Mouse (Mus musculus) cerebral cortex, adult 2 months (tissue): Measurements from ENCODE around the gene C530008M17Rik.

ENCODE experiments used
- WGBS: fragments of 180-500 bp; shearing (Covaris S2); methylation state at CpG from one replicate; pipeline ENCODE4 v1.1.7; 2018; 5-methylcytosine and 5-hydroxymethylcytosine counted together

C530008M17Rik gene

DNA sequence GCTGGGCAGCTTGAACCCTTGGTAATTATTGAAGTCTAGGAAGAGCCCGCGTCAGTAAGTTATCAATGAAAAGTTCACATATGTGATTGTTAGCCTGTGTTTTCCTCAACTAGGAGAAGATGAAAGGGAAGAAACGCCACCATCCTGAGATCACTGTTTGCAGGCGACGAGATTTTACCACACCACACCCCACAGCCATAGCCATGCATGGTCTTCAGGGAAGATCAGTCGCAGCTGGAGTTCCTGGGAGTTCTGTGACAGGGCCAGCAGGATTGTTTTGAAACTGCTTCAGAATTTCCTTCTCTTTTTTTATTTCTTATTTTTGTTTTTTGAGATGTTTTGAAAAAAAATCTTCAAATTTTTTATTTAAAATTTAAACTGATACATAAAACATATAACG, 8.6 kb downstream of the C530008M17Rik start:
- 87% methylated on average over 7 of the region's 7 CpGs for WGBS

DNA sequence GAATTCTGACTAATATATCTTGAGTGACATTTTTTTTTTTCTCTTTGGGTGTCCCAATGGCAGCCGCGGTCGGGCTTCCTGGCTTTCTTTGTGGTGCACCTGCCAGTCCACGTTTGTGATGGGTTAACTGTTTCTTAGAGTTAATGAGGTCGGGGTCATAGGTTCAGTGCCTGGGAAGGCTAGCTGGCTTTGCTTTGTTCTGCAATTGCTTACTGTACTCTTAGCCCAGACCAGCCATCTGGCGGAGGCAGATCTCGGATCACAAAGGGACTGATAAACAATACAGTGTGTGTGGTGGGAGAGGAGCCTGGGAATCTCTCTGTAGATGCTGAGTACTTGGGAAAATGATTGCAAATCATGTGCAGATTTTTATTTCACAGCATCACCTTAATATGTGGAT, 9.1 kb downstream of the C530008M17Rik start:
- 48% methylated on average over 7 of the region's 7 CpGs for WGBS

DNA sequence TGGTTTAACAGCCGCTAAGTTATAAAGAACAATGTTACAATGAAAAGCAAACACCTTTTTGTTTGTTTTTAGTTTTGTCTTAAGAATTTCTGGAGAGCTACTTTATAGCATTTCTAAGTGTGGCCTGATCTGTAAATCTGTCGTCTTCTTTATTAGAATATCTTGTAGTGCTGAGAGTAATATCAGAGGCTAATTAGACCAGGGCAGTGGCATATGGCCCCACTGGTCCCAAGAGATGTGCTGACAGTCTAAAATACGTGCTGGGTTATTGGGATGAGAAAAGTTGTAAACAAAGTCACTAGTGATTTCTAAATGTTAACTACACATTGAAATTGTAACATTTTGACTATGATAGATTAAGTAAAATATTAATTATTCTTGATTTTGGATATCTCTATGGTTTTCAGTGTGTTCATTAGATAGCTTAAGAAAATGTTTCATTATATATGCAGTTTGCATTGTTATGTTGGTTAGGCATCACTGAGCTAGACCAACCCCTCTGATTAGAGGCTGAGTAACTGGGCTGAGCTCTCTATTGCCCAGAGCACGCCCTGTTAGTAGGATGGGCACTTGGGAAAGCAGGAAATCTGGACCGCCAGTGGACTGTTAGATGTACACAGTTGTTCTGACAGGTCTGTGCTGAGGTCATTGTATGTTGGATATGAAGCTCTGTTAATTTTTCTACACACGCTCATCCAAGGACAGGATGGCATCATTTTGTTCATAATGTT, 9.9 kb downstream of the C530008M17Rik start:
- 93% methylated on average over 6 of the region's 6 CpGs for WGBS

DNA sequence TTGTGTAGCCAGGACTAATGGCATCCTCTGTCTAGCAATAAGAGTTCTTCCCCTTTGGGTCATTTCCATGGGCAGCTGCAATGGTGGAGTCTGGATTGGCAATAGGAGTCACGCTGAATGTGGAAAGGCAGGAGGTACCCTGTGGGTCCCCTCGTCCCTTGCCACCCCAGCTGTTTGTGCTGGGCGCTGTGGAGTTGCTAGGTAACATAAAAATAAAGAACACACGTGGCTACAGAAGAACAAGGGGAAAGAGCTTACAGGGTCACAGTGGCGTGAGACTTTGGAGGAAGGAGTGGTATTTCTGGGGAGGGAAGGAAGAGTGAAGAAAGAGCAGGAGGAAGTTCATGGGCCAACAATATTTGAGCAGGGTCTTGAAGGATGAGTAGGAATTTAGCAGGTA, 11.8 kb downstream of the C530008M17Rik start:
- 76% methylated on average over 5 of the region's 5 CpGs for WGBS

DNA sequence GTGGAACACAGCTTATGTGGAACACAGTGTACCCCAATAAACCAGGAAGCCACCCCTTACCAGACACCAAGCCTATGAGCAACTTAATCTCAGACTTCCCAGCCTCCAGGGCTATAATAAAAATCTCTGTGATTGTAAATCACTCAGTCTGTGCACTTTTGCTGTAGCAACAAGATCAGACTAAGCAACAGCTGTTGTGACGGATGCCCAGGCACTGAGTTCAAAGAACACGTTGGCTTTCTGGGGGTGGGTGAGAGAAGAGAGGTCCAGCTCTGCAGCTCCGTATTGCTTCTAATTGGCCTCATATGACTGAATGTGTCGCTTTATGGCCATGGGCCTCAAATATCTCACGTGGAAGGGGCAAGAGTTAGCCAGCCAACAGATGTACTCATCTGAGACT, 12.2 kb downstream of the C530008M17Rik start:
- WGBS = 75% methylated on average over 5 of the region's 5 CpGs

DNA sequence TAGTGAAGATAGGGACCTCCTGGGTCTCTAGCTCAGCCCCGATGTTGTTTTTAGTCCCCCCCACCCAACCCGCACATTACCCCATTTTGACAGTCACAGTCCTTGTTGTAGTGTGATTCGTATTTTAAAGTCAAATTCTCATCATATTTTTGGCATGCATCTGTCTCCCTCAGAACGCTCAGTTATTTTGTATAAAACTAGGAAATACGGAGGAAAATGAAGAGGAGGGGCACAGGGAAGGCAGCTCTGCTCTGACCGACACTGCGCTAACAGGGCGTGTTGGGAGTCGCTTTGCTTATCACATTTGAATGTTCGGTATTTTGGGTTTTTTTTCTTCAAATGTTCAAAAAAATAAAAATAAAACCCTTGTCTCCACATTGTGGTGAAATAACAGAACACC, 13.9 kb downstream of the C530008M17Rik start:
- 53% methylated on average over 10 of the region's 10 CpGs for WGBS

DNA sequence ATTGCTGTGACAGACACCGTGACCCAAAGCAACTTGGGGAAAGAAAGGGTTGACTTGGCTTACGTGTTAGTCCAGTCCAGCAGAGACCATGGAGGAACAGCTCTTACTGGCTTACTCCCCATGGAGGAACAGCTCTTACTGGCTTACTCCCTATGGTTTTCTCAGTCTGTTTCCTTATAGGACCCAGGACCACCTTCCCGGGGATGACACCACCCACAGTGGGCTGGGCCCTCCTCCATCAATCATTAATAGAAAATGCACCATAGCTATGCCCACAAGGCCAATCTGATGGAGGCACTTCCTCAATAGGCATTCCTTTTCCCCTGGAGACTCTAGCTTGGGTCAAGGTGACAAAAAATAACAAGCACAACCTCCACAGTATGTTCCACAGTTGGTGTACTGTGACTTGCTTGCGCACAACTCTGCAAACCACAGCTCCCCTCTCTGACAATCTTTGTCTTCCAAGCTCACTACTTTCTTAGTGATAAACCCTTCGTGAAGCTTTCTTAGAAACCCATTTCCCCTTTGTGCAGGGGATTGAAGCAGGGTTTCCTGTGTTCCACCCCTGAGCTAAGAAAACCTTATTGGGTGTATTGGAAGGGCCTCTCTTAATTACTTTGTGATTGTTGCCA, 17.8 kb downstream of the C530008M17Rik start:
- 93% methylated on average over 5 of the region's 5 CpGs for WGBS

DNA sequence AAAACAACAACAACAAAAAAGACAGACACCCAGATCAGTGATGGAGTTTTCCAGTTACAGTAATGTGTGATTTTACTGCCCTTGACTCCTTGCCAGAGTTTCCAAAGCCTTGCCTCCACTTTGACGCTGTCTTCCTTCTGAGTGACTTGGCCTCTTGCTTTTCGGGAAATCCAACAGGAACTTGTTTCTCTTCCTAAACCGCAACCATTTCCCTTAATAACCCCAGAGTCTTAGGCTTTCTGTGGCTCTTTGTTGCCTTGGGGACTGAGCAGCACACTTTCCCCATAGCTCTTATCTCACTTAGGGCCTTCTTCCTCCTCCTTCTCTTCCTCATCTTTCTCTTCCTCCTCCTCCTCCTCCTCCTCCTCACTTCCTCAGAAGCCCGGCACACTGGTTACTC, 19.1 kb downstream of the C530008M17Rik start:
- 59% methylated on average over 4 of the region's 4 CpGs for WGBS

DNA sequence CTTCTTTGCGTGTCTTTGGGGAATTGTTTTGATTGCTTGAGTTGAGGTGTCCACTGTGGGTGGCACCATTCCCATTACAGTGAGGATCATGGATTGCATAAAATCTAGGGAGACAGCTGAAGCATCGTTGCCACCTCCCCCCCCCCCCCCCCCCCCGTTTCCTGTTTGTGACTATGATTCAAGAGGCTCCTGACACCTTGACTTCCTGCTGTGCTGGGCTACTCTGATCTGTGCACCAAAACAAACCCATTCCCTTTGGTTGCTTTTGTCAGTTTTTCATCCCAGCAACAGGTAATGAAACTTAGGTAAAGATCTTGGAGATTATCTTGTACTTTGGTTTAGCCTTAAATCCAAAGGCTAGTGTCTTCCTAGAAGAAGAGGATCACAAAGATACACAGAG, 24.6 kb downstream of the C530008M17Rik start:
- 79% methylated on average over 3 of the region's 3 CpGs for WGBS

DNA sequence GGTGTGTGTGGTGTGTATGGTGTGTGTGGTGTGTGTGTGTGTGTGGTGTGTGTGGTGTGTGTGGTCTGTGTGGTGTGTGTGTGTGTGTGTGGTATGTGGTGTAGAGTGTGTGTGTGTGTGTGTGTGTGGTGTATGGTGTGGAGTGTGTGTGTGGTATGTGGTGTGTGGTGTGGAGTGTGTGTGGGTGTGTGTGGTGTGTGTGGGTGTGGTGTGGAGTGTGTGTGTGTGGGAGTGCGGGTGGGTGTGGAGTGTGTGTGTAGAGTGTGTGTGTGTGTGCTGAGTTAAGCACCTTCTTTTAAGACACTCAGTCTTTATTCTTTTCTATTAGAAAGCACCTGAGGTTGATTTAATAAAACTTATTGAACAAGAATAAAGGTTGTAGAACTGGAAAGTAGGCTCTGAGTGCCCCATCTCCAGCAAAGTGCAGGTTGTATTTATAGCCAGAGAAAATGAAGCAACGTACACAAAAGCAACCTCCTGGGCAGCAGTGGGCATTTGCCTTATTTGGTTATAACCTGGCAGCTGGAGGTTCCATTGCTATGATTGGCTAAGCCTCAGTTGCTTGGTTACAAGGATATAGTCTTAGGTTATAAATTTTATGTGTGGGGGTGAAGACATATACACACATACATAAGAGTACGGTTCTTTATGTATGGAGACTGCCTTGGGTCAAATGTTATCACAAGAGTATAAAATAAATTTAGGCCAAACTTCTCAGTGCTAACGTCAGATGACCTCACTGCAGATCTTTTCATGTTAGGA, 25.8 kb downstream of the C530008M17Rik start:
- 65% methylated on average over 4 of the region's 4 CpGs for WGBS

DNA sequence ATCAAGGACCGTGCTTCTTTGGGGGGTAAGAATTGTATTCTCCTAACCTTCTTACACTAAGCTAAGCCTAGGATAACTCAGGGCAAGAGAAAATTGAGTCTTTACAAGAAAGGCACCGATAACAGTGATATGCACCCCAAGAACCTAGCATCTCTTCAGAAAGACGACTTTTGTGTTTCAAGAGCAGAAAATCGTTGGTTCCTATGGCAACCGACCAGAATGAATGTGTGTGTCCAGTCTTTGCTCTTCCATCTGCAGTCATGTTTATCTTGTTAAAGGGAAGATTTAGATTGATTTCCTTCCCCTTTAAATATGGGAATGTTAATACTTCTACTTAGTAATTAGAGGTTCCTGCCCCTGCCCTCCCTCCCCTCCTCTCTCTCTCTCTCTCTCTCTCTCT, 27.1 kb downstream of the C530008M17Rik start:
- 44% methylated on average over 5 of the region's 5 CpGs for WGBS

DNA sequence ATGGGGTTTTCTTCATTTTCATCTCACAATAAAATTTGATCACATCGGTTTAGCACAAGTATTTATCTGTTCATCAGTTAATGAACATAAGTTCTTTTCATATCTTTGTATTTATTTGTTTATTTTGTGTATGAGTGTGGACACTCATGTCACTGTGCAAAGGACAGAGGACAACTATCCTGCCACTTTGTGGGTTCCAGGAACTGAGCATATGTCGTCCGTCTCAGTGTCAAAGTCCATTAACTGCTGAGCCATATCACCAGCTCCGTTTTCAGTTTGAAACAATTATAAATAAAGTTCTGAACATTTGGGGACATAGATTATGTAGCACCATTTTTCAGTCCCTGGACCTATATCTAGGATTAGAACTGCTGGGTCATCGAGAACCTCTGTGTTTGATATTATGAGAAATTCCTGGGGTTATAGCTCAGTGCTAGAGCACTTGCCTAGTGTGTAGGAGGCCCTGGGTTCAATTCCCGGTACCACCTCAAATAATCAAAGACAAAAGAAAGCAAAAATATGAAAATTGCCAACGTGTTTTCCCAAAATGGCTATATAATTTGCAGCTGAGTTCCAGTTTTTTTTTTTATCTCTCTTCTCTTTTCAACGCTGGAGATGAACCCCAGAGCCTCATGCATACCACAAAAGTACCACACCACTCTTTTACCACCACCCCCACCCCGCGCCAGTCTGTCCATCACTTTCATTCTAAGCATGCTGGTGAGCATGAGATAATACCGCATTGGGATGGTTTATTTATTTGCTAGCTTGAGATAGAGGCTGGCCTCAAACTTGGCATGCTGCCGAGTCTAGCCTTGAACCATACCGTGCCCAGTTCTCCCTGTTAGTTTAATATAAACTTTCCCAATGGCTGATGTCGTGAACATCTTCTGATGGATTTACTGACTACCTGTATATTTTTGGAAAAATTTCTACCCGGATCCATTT, 28.6 kb downstream of the C530008M17Rik start:
- WGBS = 86% methylated on average over 15 of the region's 15 CpGs

DNA sequence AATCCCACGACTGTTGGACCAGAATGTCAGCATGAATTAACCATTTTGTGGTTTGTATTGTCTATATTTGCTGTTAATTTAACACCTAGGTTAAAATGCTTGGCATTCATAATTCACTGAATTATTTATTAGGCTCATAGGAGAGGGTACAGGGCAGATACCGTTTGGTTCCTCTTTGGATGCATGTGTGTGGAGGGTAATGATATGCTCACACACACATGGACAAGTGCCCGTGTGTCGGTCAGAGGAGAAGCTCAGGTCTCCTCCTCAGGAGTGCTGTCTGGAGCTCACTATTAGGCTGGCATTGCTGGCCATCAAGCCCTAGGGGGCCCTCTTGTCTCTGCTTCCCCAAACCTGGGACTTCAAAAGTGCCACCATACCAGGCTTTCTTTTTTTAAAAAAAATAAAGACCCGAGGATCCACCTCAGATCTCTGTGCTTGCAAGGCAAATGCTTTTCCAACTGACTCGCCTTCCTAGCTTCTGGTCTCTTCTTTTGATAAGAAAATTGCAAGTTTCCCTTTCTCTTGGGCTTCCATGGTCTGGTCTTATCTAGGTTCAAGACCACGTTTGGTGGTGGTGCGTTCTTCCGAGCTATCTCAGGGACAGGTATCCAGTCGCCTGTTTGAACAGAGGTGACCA, 31.8 kb downstream of the C530008M17Rik start:
- WGBS = 92% methylated on average over 10 of the region's 10 CpGs

DNA sequence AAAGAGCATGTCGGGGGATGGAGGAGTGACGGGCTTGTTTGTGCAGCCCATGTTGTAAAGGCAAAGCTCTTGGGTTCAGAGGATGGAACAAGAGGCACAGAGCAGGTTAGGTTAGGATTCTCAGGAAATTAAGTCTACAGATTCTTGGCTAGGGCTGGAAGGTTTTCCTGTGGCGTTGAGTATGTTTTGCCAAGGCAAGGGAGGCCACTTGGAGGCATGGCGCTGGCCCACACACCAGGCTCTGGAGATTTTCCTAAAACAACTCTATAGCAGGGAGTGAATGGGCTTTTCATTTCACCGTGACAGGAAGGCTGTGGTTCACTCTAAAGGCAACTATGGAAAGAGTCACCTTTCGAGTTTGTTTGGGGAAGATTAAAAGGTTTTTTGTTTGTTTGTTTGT, 32.3 kb downstream of the C530008M17Rik start:
- 72% methylated on average over 6 of the region's 6 CpGs for WGBS

DNA sequence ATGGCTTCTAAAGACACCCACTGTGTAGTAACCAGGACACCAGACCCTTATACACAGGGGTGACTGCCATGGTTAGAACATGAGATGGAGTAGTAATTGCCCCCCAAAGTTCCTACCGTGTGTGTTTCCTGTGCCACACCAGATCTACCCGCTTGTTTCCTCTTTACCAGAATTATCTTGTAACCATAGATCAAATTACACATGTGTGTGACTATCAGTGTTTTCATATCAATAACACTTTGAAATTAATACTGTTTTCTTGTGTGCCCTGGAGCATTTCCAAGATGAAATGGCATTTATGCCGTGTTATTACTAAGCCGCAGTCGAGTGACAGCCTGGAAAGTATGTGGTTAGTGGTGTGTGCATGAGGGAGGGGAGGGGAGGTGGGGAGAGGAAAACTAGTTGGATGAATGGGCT, 33.9 kb downstream of the C530008M17Rik start:
- 83% methylated on average over 5 of the region's 5 CpGs for WGBS

DNA sequence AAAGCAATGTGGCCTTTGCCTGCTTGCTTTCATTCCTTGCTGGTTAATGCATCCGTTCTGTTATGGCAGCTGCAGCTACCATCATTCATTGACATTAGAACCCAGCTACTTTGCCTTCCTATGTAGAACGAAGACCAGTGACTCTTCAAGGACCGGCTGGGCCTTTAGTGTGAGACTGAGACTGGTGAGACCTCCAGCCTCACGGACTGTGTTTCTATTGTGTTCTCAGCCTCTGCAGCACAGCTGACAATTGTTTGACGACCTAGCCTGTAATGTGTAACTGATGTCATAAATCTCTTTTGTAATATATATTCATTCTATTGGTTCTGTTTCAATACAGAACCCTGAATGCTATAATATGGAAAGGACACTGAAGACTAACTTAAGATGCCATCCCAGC, 34.9 kb downstream of the C530008M17Rik start:
- 86% methylated on average over 5 of the region's 5 CpGs for WGBS

DNA sequence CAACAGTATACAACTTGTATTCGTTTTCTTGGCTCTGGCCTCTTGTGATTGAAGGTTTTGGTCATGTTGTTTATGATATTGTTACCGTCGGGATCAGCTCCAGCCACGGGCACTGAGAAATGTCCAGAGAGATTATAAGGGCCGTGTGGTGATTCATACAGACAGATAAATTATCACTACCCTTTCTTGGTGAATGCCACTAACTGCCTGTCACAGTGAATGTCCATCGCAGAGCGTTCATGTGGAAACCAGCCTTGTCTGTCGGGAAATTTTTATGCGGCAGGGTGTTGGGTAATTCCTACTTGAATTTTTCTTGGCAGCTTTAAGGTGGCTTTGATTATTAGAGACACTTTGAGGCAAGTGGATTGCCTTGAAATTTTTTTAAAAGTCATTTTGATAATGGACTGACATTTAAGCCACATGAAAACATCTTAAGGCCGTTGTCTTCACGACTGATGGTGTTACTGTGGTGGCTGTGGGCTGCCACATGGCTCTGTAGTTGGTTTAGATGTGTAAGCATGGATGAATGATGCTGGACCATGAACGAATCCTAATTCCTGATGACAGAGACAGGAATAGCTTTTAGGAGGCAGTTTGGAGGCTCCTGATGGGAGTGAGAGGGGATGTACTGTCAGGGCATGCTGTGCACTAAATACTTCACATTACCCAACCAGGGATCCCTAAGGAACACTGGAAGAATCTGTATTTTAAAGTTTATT, 35.6 kb downstream of the C530008M17Rik start:
- WGBS = 89% methylated on average over 12 of the region's 12 CpGs

DNA sequence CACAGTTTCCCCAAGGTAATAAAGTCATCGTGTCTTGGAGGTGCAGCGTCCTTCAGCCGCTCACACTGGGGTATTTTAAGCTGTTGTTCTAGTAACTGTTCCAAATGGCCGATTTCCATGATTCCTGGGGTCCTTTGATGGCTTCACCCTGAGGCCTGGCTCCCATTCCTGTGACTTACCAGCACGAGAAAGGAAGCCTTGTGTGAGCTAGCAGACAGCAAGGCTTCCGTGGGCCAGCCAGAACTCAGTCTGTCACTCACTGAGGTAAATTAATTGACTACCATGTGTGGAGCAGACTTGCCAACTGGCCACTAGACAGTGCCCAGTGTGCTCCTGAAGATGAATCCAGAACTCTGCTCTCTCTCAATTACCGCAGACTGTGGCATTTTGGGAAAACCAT, 41.2 kb downstream of the C530008M17Rik start:
- WGBS = 68% methylated on average over 7 of the region's 7 CpGs

DNA sequence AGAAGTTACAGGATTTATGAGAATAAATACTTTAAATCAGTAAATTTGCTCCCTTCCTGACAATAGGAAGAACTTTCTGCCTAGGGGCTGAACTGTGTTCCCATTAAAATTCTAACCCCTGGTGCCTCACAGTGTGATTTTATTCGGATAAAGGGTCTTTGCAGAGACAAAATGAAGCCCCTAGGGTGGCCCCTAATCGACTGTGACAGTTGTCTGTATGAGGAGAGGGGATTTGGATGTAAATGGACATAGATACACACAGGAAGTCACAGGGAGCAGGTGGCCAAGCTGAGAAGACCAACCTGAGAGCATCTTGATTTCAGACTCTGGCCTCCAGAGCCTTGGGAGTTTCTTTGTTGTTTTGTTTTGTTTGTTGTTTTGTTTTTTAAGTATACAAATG, 41.9 kb downstream of the C530008M17Rik start:
- 36% methylated on average over 2 of the region's 2 CpGs for WGBS

DNA sequence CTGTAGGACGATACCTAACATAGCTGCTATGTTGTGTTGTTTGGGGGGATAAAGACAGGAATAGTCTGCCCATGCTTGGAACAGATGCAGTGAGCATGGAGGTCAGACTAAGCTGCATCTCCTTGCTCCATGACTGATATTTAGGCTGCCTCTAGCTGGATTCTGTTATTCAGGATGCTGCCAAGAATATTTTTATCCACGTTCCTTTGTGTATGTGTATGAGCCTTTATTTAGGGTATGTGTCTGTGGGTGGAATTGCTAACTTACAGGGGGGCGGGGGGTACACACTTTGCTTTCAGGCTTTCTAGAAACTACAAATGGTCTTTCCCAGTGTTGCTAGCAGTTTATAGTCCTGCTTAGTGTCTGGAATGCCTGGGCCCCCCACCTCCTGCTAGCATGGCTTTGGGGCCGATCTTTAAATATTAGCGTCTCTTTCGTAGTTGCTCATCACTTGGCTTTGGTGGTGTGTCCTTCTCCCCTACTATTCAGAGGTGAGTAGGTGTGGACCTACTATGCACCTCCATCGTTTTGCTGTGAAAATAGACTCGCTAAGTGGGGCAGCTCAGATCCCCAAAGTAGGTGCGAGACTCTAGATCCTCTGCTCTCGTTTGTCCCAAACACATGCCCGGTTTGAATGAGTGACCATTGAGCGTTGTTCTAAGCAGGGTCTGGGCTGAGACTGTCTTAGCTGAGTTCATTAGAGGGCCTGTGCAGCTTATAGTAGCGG, 45.0 kb downstream of the C530008M17Rik start:
- WGBS = 67% methylated on average over 13 of the region's 13 CpGs
